Mouse (Mus musculus) heart, adult 11 months (tissue): ENCODE data around the gene Cyb561.
A peak's percentile ranks its signal among the peaks of the same experiment; 100 is the strongest.

Experiments
- DNase-seq: peaks from one replicate; pipeline ENCODE4 v3.0.0; 2022

Gene Cyb561

GRCm38 (mm10) chr11:105952911-105953386 lies at the start of gene Cyb561:
Gene Cyb561, minus strand, starts transcription at chr11:105953336.
- no peak for DNase-seq

- no peak for DNase-seq
Measured at GRCm38 (mm10) chr11:106001718-106002117, 48.6 kb upstream of the Cyb561 start.

GRCm38 (mm10) chr11:106000062-106000461 lies 46.9 kb upstream of the Cyb561 start:
- DNase-seq: no peak

GRCm38 (mm10) chr11:105994375-105994774 lies 41.2 kb upstream of the Cyb561 start, which contains the start of gene Ace3:
Gene Ace3, plus strand, starts transcription at chr11:105994675.
- DNase-seq: peak; percentile 85

- no peak for DNase-seq
Measured at GRCm38 (mm10) chr11:105990231-105990630, 37.1 kb upstream of the Cyb561 start.

GRCm38 (mm10) chr11:105989446-105989845 lies 36.3 kb upstream of the Cyb561 start:
- no peak for DNase-seq

- no peak for DNase-seq
Measured at GRCm38 (mm10) chr11:105987446-105987845, 34.3 kb upstream of the Cyb561 start.

- no peak for DNase-seq
Measured at GRCm38 (mm10) chr11:105984452-105984851, 31.3 kb upstream of the Cyb561 start.

GRCm38 (mm10) chr11:105978634-105979033 lies 25.5 kb upstream of the Cyb561 start:
- DNase-seq: no peak

- no peak for DNase-seq
Measured at GRCm38 (mm10) chr11:105978232-105978631, 25.1 kb upstream of the Cyb561 start.

- no peak for DNase-seq
Measured at GRCm38 (mm10) chr11:105975636-105976035, 22.5 kb upstream of the Cyb561 start.

GRCm38 (mm10) chr11:105975050-105975449 lies 21.9 kb upstream of the Cyb561 start:
- peak; percentile 88 for DNase-seq

GRCm38 (mm10) chr11:105974593-105974992 lies 21.5 kb upstream of the Cyb561 start:
- peak; percentile 87 for DNase-seq

GRCm38 (mm10) chr11:105969516-105969915 lies 16.4 kb upstream of the Cyb561 start:
- peak; percentile 97 for DNase-seq

- DNase-seq: peak; percentile 95
Measured at GRCm38 (mm10) chr11:105968948-105969347, 15.8 kb upstream of the Cyb561 start.

- peak; percentile 97 for DNase-seq
Measured at GRCm38 (mm10) chr11:105967741-105968574, 14.8 kb upstream of the Cyb561 start, which contains the start of gene Ace. Gene Ace, plus strand, starts transcription at chr11:105967945.

GRCm38 (mm10) chr11:105966288-105966687 lies 13.2 kb upstream of the Cyb561 start:
- no peak for DNase-seq

GRCm38 (mm10) chr11:105964691-105965090 lies 11.6 kb upstream of the Cyb561 start:
- DNase-seq: no peak

GRCm38 (mm10) chr11:105959355-105959754 lies 6.2 kb upstream of the Cyb561 start:
- peak; percentile 96 for DNase-seq

- no peak for DNase-seq
Measured at GRCm38 (mm10) chr11:105958566-105958965, 5.4 kb upstream of the Cyb561 start.

GRCm38 (mm10) chr11:105957501-105957900 lies 4.4 kb upstream of the Cyb561 start:
- peak; percentile 94 for DNase-seq

GRCm38 (mm10) chr11:105955815-105956430 lies 2.8 kb upstream of the Cyb561 start:
- peak; percentile 94 for DNase-seq

GRCm38 (mm10) chr11:105953402-105953801 lies 266 bp upstream of the Cyb561 start:
- DNase-seq: peak; percentile 98

- DNase-seq: no peak
Measured at GRCm38 (mm10) chr11:105952111-105952510, 1.0 kb downstream of the Cyb561 start.
